Mouse (Mus musculus) layer of hippocampus, adult 18-20 months (tissue): ENCODE measurements around the gene Jak2. TPM values are rescaled to one million over a fixed set of nuclear protein-coding genes. Genes with fewer than 3 reads are reported as not detected.

ENCODE experiments used
- DNase-seq, 2 experiments: peaks; one replicate each; pipeline ENCODE4 v3.0.0; 2022; ENCODE audit warnings: low spot score in 2 of 2
- total RNA-seq, 2 experiments: library from RNA; stranded (reverse); gene quantifications; 2 replicates each; pipeline ENCODE4 v1.2.3; 2021

The Jak2 gene
- total RNA-seq, 2 experiments from 2014 or later = 27.9 to 31.0 TPM

DNA sequence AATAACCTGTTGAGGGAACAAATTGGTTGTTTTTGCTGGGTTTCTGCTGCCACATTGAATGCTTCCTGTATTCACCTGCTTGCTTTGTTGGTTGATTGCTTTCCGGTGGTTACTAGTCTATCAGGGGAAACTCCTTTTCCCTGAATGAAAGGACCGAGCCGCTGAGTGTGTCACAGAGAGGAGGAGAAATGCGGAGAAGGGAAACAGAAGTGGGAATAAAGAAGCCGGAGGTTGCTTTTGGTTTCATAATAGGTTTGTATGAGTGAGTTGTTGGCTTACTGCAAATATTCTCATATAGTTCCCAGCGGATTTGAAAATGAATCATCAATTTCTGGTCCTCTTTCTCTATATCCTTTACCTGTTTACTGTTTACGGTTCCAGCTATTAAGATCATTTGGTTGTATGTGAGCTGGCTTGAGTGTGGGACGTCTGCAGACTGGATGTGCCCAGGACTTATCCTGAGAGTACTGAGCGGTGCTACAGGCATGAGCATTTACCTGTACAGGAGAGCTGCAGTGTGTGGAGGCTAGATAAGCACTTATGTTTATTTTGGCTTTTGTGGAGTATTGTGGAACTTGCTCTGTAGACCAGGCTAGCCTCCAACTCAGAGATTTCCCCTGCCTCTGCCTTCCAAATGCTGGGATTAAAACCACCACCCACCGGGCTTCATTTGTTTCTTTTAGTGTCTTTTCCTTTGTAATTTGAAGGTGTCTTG, 1.4 kb downstream of the Jak2 start:
- DNase-seq = no peak

DNA sequence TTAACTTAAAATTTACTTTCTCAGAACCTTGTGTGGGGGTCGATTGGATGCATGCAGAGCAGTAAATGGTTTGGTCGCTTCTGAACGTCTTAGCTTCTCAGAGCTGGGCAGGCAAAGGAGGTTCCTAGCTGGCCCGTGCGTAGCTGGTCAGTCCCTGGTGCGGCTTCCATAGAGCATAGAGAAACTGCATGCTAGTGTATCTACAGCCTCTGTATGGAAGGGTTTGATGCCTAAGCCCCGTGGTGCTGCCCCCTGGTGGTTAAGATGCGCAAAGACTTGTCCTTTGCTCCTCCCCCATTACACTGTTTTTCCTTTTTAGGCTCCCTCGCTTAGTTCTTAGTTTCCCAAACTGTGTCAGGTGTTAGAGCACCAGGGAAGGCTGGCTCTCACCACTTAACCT, 2.1 kb downstream of the Jak2 start:
- DNase-seq = peak; percentile 58 to 89

DNA sequence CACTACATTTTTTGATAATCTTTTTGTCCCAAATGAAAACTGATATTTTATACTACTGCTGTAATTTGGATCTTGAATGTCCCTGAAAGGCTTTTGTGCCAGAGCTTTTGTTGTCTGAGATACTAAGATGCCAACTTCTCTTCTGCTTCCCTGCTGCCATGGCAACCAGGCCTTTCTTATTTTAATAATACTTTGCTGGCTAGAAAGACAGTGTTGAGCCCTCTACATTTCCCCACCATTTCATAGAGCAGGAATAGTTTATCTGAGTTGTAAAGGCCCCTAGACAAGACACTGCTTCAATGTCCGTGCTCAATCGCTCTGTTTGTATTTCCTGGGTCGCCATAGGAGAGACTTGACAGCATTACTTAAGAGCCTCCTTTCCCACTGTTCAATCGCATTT, 3.0 kb downstream of the Jak2 start:
- peak in 1 of 2 experiments; percentile 33 for DNase-seq

DNA sequence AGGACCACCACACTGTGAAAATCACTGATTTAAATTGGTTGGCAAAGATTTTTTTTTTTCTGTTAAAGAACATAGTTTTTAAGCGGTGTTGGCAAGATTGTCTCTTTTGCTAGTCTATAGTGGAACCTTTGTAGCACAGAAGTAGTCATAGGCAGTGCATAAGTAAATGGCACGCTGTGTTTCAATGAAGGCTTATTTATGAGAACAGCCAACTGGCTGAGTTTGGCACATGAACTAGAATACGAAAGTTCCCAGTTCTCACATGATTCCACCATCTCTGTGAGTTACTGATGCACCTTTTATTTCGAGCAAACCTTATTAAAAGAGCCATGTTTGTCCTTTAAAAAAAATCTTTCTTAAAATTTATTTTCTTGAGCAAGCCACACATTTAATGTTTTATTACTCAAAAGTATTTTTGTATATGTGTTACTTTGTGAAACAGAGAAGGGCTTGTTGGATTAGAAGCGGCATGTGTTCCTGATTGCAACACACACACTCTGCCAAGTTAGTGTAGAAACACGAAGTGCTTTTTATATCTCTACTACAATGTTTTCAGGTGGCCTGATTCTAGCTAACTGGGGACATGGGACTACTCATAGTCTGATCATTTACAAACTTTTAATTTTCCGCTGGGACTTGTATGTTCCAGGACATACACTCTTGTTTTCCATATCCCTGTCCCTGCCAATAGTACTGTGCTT, 3.8 kb downstream of the Jak2 start:
- peak in 1 of 2 experiments; percentile 73 for DNase-seq

DNA sequence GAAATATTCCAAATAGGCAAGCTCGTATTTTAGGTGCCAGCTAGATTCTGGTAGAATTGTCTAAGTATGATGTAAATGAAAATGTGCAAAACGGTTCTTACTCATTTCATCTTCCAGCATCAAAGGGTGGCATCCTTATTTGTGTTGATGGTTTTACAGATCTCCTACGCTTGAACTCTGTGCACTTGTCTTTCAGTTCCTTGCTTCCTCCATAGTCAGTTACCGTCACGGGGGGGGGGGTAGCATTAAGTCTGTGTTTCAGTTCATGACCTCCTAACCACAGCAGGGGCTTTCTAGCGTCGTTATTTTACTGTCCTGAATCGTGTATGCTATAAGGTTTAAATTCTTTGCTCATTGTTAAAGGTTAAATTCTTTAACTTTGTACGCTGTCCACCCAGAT, 10.0 kb downstream of the Jak2 start:
- DNase-seq = no peak

DNA sequence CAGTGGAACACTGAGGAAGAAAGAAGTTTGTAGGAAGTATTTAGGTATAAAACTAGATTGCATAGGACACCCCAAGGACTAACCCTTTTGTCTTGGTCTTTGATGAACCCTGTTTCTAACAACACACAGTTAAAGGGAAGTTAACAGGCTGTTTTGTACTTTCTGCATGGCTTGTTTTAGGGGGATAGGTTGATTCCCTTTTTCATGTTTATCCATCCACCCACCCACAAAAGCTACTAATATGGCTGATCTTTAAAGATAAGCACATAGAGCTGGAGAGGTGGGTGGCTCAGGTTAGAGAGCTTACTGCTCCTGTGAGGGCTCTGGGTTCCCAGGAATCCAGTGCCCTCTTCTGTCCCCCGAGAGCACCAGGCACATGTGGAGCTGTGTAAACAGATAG, 11.9 kb downstream of the Jak2 start:
- no peak for DNase-seq

DNA sequence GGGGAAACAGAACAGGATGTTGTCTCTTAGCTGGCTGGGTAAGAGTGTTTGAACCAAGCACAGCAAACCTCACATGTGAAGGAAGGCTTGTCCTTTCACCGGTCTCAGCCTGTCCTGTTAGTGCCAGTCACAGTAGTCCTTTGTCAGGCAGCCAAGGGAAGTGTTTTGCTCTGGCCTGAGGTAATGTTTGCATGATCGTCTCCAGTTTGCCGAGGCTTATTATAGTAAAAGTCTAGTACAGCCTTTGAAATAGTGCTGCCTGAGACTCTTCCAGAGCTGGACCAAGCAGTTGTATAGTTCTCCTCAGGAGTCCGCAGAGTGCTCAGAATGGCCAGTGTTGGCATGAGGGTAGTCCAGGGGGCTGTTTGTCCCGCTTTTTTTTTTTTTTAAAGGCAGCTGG, 13.9 kb downstream of the Jak2 start:
- DNase-seq = peak in 1 of 2 experiments; percentile 70

DNA sequence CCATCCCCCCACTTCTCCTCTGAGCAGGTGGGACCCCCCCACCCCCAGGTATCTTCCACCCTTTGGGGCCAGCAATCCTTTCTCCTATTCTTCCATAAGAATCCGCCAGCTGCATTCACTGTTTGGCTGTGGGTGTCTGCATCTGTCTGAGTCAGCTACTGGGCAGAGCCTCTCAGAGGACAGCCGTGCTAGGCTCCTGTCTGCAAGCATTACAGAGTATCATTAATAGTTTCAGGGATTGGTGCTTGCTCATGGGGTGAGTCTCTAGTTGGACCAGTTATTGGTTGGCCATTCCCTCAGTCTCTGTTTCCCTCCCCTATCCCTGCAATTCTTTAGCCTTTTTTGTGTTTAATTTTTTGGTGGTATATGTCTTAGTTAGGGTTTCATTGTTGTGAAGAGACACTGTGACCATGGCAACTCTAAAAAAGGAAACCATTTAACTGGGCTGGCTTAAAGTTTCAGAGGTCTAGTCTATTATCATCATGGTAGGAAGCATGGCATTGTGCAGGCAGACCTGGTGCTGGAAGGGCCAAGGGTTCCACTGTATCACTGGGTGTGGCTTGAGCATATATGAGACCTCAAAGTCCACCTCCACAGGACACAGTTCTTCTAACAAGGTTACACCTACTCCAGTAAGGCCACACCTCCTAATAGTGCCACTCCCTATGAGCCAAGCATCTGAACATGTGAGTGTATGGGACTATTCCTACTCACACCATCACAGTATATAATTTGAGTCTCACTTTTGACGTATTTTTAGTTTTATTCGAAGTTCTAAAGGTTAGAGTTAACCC, 15.6 kb downstream of the Jak2 start:
- no peak for DNase-seq

DNA sequence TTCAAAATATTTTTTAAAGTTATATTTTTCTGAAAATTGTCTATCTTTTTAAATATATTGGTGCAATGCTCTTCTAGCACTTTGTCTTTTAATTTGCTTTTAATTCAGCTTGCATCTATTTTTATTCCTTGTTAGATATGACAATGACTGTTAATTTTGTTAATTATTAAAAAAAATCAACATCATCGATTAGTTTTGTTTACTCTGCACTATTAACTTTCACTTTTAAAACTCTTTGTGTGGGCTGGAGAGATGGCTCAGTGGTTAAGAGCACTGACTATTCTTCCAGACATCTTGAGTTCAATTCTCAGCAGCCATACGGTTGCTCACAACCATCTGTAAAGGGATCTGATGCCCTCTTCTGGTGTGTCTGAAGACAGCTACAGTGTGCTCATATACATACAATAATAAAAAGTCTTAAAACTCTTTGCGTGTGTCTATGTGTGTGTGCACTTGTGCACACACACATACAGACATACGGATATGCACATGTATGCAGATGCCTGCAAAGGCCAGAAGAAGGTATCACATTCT, 17.2 kb downstream of the Jak2 start:
- no peak for DNase-seq

DNA sequence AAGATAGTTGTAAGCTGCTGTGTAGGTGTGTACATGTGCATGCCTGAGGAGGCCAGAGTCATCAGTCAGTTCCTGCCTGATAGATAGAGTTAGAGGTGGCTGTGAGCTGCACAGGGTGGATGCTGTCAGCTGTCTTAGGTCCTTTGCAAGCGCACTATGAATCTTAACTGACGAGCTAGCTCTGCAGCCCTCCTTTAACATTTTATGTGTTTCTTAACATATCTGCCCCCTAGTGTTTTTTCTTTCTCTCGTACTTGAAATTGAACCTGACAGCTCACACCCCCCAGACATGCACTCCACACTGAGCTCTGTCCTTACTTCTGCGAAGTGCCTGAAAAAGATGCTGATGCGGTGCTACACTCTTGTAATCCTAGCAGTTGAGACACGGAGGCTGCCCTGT, 18.6 kb downstream of the Jak2 start:
- DNase-seq = no peak

DNA sequence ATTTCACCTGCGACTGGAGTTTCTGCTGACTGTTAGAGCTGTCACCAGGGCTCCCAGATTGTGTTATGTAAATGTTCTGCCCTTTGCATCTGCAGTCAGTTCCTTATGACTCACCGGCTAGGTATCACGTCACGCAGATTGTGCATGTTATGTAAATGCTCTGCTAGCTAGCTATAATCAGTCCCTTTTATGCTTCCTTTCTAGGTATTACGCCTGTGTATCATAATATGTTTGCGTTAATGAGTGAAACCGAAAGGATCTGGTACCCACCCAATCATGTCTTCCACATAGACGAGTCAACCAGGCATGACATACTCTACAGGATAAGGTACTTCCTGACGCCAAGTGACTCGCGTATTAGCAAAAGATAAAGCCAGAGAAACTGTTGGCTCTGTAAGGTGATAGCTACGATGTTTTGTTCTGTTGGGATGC, 19.5 kb downstream of the Jak2 start:
- DNase-seq = peak; percentile 24 to 75

DNA sequence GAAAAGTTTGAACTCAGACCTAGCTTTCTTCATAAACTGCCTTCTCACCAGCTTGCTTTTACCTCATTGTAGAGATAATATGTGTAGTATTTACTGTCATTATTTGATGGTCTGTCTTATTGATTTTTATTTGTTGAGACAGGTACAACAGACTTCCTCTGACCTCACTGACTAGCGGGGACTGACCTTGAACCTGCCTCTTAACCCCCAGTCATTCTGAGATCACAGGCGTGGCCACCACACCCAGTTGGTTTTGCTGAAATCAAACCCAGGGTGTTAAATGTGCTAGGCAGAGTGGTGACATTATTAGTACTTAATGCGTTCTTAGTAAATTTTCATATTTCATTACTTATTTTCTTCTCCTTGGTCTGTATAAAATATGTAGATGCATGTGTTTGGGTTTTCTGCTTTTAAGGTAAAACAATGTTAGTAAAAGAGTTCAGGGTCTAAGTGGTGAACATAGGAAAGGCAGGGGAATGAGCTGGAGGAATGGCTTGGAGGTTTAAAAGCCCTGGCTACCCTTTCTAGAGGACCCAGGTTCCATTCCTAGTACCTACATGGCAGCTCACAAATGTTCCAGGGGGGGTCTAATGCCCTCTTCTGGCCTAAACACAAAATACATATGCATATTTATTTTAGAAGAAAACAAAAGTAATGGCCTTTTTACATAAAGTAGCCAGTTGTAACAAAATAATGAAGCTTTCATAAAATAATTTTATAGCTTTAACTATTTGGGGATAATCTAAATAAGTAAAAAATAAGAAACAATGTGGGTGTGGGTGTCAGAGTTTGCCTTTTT, 20.6 kb downstream of the Jak2 start:
- no peak for DNase-seq

DNA sequence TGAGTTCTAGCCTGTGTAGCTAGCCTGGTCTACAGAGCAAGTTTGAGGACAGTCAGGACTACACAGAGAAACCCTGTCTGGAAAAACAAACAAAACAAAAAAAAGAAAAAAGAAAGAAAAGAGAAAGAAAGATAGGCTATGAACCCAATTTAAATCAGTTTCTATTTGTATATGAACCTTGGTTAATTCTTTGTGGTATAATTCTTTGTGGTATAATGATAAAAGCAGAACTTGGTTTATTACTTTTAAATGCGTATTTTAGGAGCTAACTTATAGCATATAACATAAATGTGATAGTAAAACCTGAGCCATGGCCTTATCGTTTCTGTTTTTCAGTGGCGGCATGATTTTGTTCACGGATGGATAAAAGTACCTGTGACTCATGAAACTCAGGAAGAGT, 24.8 kb downstream of the Jak2 start:
- no peak for DNase-seq

DNA sequence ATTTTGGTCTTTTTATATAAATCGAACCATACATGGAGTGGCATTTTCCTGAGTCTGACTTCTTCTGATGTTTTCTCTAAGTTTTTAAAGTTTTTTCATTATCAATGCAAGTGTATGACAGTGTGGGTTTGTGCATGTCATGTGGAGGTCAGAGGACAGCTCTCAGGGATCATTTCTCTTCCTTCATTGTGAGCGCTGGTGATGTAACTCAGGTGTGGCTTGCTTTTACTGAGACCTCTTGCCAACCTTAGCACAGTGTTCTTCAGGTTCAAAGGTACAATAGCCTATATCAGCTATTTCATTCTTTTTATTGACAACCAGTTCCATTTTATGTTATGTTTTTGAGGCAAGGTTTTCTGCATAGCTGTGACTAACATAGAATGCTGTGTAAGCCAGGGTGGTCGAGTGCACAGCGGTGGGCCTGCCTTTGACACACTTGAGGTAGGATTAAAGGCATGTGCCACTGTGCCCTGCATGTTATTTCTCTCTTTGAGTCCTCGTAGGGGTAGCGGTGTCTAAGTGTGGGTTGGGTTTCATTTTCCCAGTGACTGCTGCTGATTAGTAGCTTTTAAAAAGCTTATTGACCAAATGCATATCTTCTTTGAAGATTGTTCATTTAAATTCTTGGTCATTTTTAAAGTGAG, 27.4 kb downstream of the Jak2 start:
- no peak for DNase-seq

DNA sequence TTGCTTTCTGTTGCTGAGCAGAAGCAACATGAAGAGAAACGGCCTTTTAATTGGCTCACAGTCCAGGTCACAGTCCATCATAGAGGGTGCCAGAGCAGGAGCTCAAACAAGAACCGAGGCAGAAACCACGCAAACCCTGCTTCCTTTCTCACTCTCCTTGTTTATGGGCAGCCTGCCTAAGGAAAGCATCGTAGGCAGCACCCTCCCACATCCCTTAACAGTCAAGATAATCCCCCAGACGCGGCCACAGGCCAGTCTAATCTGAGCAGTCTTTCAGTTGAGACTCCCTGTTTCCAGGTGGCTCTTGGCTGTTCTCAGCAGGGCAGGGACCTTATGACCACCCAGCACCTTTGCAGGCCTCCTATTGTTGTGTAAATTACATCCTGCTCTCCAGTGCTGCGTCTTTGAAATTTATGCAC, 33.8 kb downstream of the Jak2 start:
- no peak for DNase-seq

DNA sequence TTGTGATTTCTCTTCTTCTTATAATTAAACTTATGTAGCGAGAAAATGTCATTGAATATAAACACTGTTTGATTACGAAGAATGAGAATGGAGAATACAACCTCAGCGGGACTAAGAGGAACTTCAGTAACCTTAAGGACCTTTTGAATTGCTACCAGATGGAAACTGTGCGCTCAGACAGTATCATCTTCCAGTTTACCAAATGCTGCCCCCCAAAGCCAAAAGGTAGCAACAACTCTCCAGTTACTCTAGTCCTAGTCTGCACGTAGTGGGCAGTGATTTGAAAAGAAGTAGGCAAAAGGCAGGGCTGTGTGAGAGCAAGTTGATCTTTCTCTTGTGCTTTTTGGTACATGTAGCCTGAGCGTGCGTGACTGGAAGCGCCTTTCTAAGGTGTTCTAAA, 36.2 kb downstream of the Jak2 start:
- no peak for DNase-seq

DNA sequence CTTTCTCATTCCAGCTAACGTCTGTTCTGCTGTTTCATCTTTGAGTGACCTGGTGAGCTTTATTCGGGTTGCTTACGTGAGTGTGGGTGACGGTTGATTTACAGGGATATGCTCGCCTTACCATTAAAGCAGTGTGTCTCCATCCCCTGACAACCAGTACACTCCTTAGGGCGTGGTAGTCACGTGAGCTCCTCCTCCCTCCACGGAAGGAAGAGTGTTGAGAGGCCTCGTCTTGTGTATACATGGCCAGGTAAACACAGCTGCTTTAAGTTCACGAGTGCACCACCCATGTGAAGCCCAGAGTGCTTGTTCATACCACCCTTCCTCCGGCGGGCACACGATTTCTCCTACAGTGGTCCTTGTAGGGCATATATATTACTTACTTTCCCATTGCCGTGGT, 39.9 kb downstream of the Jak2 start:
- DNase-seq = no peak

DNA sequence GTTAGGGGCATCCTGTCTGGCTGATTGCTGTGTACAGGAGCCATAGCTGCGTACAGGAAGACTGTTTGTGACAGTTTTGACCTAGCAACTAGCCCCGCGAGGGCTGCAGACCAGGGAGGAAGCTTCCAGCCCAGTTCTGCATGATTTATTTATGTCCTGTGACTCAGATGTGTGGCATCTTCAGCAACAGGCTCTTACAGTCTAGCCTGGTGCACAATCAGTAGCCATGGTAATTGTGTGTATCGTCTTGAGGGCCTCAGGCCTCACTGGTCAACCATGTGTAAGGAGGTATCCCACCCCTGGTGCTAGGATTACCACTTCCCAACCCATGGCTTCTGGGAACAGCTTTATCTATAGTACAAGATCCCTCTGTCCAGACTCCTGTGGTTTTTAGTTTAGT, 40.9 kb downstream of the Jak2 start:
- no peak for DNase-seq

DNA sequence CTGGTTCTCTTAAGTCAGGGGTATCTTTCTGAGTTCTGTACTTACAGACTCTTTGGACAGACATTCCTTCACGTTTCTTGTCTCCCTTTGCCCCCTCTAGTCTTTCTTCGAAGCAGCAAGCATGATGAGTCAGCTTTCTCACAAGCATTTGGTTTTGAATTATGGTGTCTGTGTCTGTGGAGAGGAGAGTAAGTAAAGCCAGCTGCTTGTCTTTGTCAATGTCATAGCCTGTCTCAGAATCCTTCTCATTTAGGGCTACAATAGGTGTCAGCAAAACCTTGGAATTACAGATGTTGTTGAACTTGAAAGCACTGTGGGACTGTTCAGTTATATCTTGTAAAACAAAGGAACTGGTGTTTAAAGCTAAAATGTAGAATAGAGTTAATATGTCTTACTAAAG, 43.1 kb downstream of the Jak2 start:
- no peak for DNase-seq

DNA sequence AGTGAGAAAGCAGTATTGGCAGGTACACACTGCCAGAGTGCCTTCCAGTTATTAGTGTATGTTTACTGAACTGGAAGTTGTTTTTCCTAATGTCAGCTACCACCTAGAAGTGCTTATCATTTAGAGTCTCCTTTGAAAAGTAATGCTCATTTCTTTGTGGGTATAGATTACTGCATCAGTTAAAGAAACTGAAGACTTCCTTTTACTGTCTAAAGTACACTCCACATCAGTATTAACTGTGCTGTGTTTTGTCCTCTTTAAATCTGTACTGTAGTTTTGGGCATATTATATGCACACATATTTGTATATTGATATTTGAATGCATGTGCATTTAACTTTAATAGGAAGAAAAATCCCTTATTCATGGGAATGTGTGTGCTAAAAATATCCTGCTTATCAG, 44.5 kb downstream of the Jak2 start:
- no peak for DNase-seq

DNA sequence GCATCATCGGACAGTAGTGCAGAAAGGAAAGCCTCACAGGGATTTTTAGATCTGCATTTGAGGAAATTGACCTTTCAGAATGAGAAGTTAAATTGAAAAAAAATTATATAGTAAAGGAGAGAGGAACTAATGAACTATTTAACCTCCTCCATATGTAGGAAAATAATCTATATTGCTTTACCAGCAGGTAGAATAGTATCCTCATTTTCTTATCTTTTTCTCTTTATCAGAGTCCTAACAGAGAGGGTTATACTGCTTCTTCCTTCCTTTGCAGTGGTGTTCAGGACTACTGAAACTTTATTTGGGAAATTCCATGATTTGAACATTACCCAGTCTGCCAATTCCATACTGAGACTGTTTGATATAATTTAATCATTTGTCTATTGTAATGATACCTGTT, 45.7 kb downstream of the Jak2 start:
- no peak for DNase-seq
